Mouse (Mus musculus) heart, postnatal 36 days (tissue): ENCODE measurements around the gene Rfxank. TPM values are rescaled to one million over a fixed set of nuclear protein-coding genes. Genes with fewer than 3 reads are reported as not detected.
A peak's percentile ranks its signal among the peaks of the same experiment; 100 is the strongest.

Experiments
- DNase-seq, 2 experiments: peaks; one replicate each; pipeline ENCODE4 v3.0.0; 2021 to 2022
- intact Hi-C: fragments of 180-260 bp; cut with DNase I; formaldehyde crosslinking; loops from one replicate; pipeline ENCODE4 v1.15.1; 2025
- total RNA-seq, 2 experiments: library from RNA; stranded (reverse); gene quantifications; 2 replicates each; pipeline ENCODE4 v1.2.3; 2021

Gene Rfxank
- total RNA-seq = 10 to 100 TPM; 17.2 to 19.6 TPM

- DNase-seq = peak; percentile 97 to 98
- intact Hi-C loops = no loop called here
These were observed at the start of gene Rfxank, which contains the start of the genes Borcs8 and Mef2b for GRCm38 (mm10) chr8:70139026-70139857. Gene Rfxank (minus strand): TSS chr8:70139154. Gene Borcs8 (plus strand): TSS chr8:70139499. Gene Mef2b (plus strand): TSS chr8:70139711.

- intact Hi-C loops = no loop called here
- no peak for DNase-seq
These were observed 49.8 kb upstream of the Rfxank start for GRCm38 (mm10) chr8:70188707-70189106.

- intact Hi-C loops = no loop called here
- no peak for DNase-seq
These were observed 44.2 kb upstream of the Rfxank start for GRCm38 (mm10) chr8:70183194-70183593.

- intact Hi-C loops = no loop called here
- no peak for DNase-seq
These were observed 42.9 kb upstream of the Rfxank start for GRCm38 (mm10) chr8:70181903-70182252.

- intact Hi-C loops = no loop called here
- DNase-seq = no peak
These were observed 42.4 kb upstream of the Rfxank start for GRCm38 (mm10) chr8:70181212-70181902.

- DNase-seq = no peak
- intact Hi-C loops = loop anchor here (1.0 kb wide), 1 partner anchor 44 kb away; no protein-coding TSS in a partner anchor
These were observed 40.1 kb upstream of the Rfxank start for GRCm38 (mm10) chr8:70179082-70179481.

- intact Hi-C loops = no loop called here
- DNase-seq = no peak
These were observed 39.3 kb upstream of the Rfxank start for GRCm38 (mm10) chr8:70178231-70178630.

GRCm38 (mm10) chr8:70174079-70174478, 35.1 kb upstream of the Rfxank start:
- intact Hi-C loops = no loop called here
- DNase-seq = no peak

GRCm38 (mm10) chr8:70173320-70173719, 34.4 kb upstream of the Rfxank start:
- DNase-seq = no peak
- intact Hi-C loops = loop anchor here (2.0 kb wide), 1 partner anchor 43 kb away; the partner anchor contains the start of gene Nr2c2ap

- DNase-seq = peak; percentile 86 to 90
- intact Hi-C loops = loop anchor here (2.0 kb wide), 1 partner anchor 41 kb away; the partner anchor contains the start of gene Nr2c2ap
These were observed 33.2 kb upstream of the Rfxank start, which contains the start of gene Tmem161a for GRCm38 (mm10) chr8:70172043-70172681. Gene Tmem161a (plus strand): TSS chr8:70172356.

GRCm38 (mm10) chr8:70171240-70171639, 32.3 kb upstream of the Rfxank start:
- intact Hi-C loops = no loop called here
- no peak for DNase-seq

GRCm38 (mm10) chr8:70170748-70171147, 31.8 kb upstream of the Rfxank start:
- intact Hi-C loops = no loop called here
- no peak for DNase-seq

GRCm38 (mm10) chr8:70170116-70170515, 31.2 kb upstream of the Rfxank start:
- intact Hi-C loops = no loop called here
- DNase-seq = no peak

GRCm38 (mm10) chr8:70166504-70167110, 27.7 kb upstream of the Rfxank start:
- DNase-seq = peak; percentile 74 to 80
- intact Hi-C loops = loop anchor here (1.0 to 2.0 kb wide), 4 partner anchors 62 to 292 kb away; no protein-coding TSS in a partner anchor

- DNase-seq = no peak
- intact Hi-C loops = no loop called here
These were observed 24.4 kb upstream of the Rfxank start for GRCm38 (mm10) chr8:70163316-70163715.

GRCm38 (mm10) chr8:70160015-70160414, 21.1 kb upstream of the Rfxank start:
- DNase-seq = no peak

GRCm38 (mm10) chr8:70159211-70159610, 20.3 kb upstream of the Rfxank start:
- intact Hi-C loops = no loop called here
- DNase-seq = no peak

More at GRCm38 (mm10) chr8:70160015-70160414, 21.1 kb upstream of the Rfxank start:
- intact Hi-C loops = no loop called here

- intact Hi-C loops = no loop called here
These were observed 19.3 kb upstream of the Rfxank start for GRCm38 (mm10) chr8:70158069-70158853.

GRCm38 (mm10) chr8:70157240-70157800, 18.4 kb upstream of the Rfxank start:
- no peak for DNase-seq
- intact Hi-C loops = no loop called here

More at GRCm38 (mm10) chr8:70158069-70158853, 19.3 kb upstream of the Rfxank start:
- peak; percentile 65 to 70 for DNase-seq
